In the genomic region with DNA sequence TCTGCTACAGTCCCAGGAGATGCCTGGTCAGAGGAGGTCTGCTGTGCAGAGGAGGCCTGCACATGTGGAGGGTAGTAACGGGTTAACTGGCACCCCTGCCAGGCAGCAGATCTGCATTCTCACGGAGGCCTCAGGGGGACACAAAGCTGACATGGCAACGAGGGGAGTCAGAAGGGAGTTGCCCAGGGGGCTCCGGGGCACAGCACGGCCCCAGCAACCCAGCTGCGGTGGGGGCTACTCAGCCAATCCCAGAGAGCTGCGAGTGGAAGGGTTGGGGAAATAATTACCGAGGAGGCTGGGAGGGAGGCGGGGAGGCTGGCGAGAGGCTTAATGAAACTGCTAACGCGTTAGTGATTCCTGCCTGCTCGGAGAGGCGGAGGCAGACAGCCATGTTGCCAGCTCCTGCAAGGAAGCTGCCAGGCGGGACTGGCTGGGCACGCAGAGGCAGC, we compare ENCODE assay signal across 8 mouse cellular contexts. TPM values are rescaled to one million over a fixed set of nuclear protein-coding genes. Genes with fewer than 3 reads are reported as not detected.
DNase-seq lines count a peak whose midpoint lies in the region; ATAC-seq lines count a peak whose summit lies in the region.

No protein-coding gene starts in this region.

- no peaks in the 10 kb centered on the region for H3K36me3 ChIP-seq in heart, embryonic 16.5 days (ENCODE audit: control insufficient read depth, insufficient read depth)
- no peaks in the 10 kb centered on the region for H3K36me3 ChIP-seq in forebrain, embryonic 14.5 days (ENCODE audit: control insufficient read depth, insufficient read depth, low read length)
- H3K36me3 ChIP-seq in midbrain, embryonic 13.5 days = no peaks in the 10 kb centered on the region

- peak overlapping the region; percentile 39 for H3K4me2 ChIP-seq in heart, embryonic 16.5 days (ENCODE audit: low read depth, low read length)
- H3K4me2 ChIP-seq in forebrain, embryonic 14.5 days (ENCODE audit: low read length) = peak overlapping the region; percentile 74
- peak overlapping the region; percentile 73 for H3K4me2 ChIP-seq in midbrain, embryonic 13.5 days (replicated peaks)

- intact Hi-C loops in gastrocnemius, postnatal 14 days (cut with DNase I; ENCODE audit: low total_unique reads) = no loop called here

- no peak for DNase-seq in heart, adult 11 months
- DNase-seq in forebrain, embryonic 14.5 days (ENCODE audit: low spot score) = peak; percentile 88
- peak; percentile 61 for DNase-seq in kidney, postnatal 10 days
- DNase-seq in gastrocnemius, postnatal 14 days = no peak
- no peak for DNase-seq in adipocyte (ENCODE audit: low spot score)
- no peak for DNase-seq in ovary, adult 18-20 months (ENCODE audit: low spot score)

- peaks cover 41% of the 10 kb centered on the region for H3K4me1 ChIP-seq in heart, embryonic 16.5 days (ENCODE audit: control insufficient read depth, insufficient read depth, low read length)
- H3K4me1 ChIP-seq in forebrain, embryonic 14.5 days (ENCODE audit: control insufficient read depth, insufficient read depth, low read length) = peaks cover 53% of the 10 kb centered on the region
- H3K4me1 ChIP-seq in midbrain, embryonic 13.5 days (replicated peaks) = peaks cover 99% of the 10 kb centered on the region

- H3K27me3 ChIP-seq in heart, embryonic 16.5 days (ENCODE audit: control insufficient read depth, insufficient read depth, low read length) = peaks cover 41% of the 10 kb centered on the region
- H3K27me3 ChIP-seq in forebrain, embryonic 14.5 days (replicated peaks; ENCODE audit: control insufficient read depth, insufficient read depth, low read length) = 0 out of 2 replicates have a peak, but pooled peaks cover 3% of the 10 kb centered on the region
- H3K27me3 ChIP-seq in midbrain, embryonic 13.5 days = peaks cover 70% of the 10 kb centered on the region

- 15% methylated on average over 16 of the region's 16 CpGs for WGBS in heart, embryonic 16.5 days
- WGBS in forebrain, embryonic 14.5 days = under 1% methylated on average over 16 of the region's 16 CpGs
- 1% methylated on average over 16 of the region's 16 CpGs for WGBS in midbrain, embryonic 13.5 days

- peak overlapping the region; percentile 15 for H3K4me3 ChIP-seq in heart, embryonic 16.5 days (ENCODE audit: low read length)
- H3K4me3 ChIP-seq in forebrain, embryonic 14.5 days (ENCODE audit: low read depth, low read length) = peak overlapping the region; percentile 16
- H3K4me3 ChIP-seq in midbrain, embryonic 13.5 days (replicated peaks) = peak overlapping the region; percentile 13

- no peak for ATAC-seq in heart, embryonic 16.5 days (replicated peaks; ENCODE audit: extremely low read depth, insufficient read depth, low FRiP score)
- ATAC-seq in forebrain, embryonic 14.5 days = peak; percentile 67
- ATAC-seq in midbrain, embryonic 13.5 days = peak; percentile 70

- no peak overlapping the region for H3K27ac ChIP-seq in heart, embryonic 16.5 days (ENCODE audit: low read length)
- peak overlapping the region; percentile 77 for H3K27ac ChIP-seq in forebrain, embryonic 14.5 days (ENCODE audit: low read depth, low read length)
- peak overlapping the region; percentile 87 for H3K27ac ChIP-seq in midbrain, embryonic 13.5 days

- peak overlapping the region; percentile 2; the same call in 1 of the 2 replicates for H3K9ac ChIP-seq in heart, embryonic 16.5 days (ENCODE audit: low read length)
- H3K9ac ChIP-seq in forebrain, embryonic 14.5 days (ENCODE audit: low read length) = peak overlapping the region; percentile 26; the same call in 1 of the 2 replicates
- peak overlapping the region; percentile 54 for H3K9ac ChIP-seq in midbrain, embryonic 13.5 days (replicated peaks)

- H3K9me3 ChIP-seq in heart, embryonic 16.5 days (replicated peaks; ENCODE audit: control insufficient read depth, low read length) = no peaks in the 10 kb centered on the region
- no peaks in the 10 kb centered on the region for H3K9me3 ChIP-seq in forebrain, embryonic 14.5 days (replicated peaks; ENCODE audit: control insufficient read depth, low read length)
- H3K9me3 ChIP-seq in midbrain, embryonic 13.5 days = no peaks in the 10 kb centered on the region

RNA-seq across cellular contexts. Expression of gene Tcf20, which starts 29.4 kb away (rescaled TPM):
- 4.0 and 4.4 TPM in 2 replicates for polyA plus RNA-seq in heart, embryonic 16.5 days (2015; fragmentation: Nextera tagmentation; extraction: Ambion mirVana)
- polyA plus RNA-seq in forebrain, embryonic 14.5 days (2014; fragmentation: Nextera tagmentation; extraction: Ambion mirVana) = 17.1 and 17.4 TPM in 2 replicates
- 15.6 and 16.0 TPM in 2 replicates for polyA plus RNA-seq in midbrain, embryonic 13.5 days (2015; fragmentation: Nextera tagmentation; extraction: Ambion mirVana)
- 10 to 100 TPM; 21.9 to 26.0 TPM for total RNA-seq in gastrocnemius, postnatal 14 days (2021)

Comparison
In these comparisons a context has a peak if more than half of its experiments do, and no peak if none do; other contexts are left out.
1. H3K9ac ChIP-seq: peak in every context shown above with its lines; median percentile 54 in midbrain, embryonic 13.5 days; 26 in forebrain, embryonic 14.5 days; 2 in heart, embryonic 16.5 days.
2. DNase-seq: peak in forebrain, embryonic 14.5 days (single experiment) and kidney, postnatal 10 days (single experiment); none in heart, adult 11 months (single experiment), gastrocnemius, postnatal 14 days (single experiment), adipocyte (single experiment) and ovary, adult 18-20 months (single experiment).
3. Peak in every context shown above with its lines, with median percentiles within 50 percentile points of each other: H3K4me2 ChIP-seq and H3K4me3 ChIP-seq.